Mouse (Mus musculus) midbrain, postnatal 0 days (tissue): ENCODE results near the gene Erf. TPM values are rescaled to one million over a fixed set of nuclear protein-coding genes. Genes with fewer than 3 reads are reported as not detected.

Source experiments
- ATAC-seq: fragments of 200-750 bp; cut with Nextera tagmentation; 2 replicates; pipeline ENCODE4 v1.8.0; 2017; ENCODE audit warnings: moderate number of reproducible peaks, mild to moderate bottlenecking, moderate TSS enrichment, moderate library complexity; ENCODE audit not compliant: low FRiP score
- DNase-seq: peaks from one replicate; pipeline ENCODE4 v3.0.0-alpha.2; 2015; ENCODE audit warnings: low spot score
- H3K27ac ChIP-seq: fragments of 300-500 bp; sonication (generic); 2 replicates; pipeline ENCODE4 v1.5.1; 2014; ENCODE audit warnings: low read depth, mild to moderate bottlenecking, low read length, mixed read lengths
- H3K27me3 ChIP-seq: fragments of 300-500 bp; sonication (generic); 2 replicates; pipeline ENCODE4 v1.6.1; 2014; ENCODE audit warnings: low read length, control low read depth, mixed read lengths; ENCODE audit not compliant: insufficient read depth
- H3K36me3 ChIP-seq: fragments of 300-500 bp; sonication (generic); 2 replicates; pipeline ENCODE4 v1.6.1; 2014; ENCODE audit warnings: low read length, control low read depth, mixed read lengths; ENCODE audit not compliant: insufficient read depth
- H3K4me1 ChIP-seq: fragments of 300-500 bp; sonication (generic); 2 replicates; pipeline ENCODE4 v1.6.1; 2014; ENCODE audit warnings: mild to moderate bottlenecking, control low read depth, antibody characterized with exemption, low read length, mixed read lengths; ENCODE audit not compliant: insufficient read depth
- H3K4me2 ChIP-seq: fragments of 300-500 bp; sonication (generic); 2 replicates; pipeline ENCODE4 v1.6.1; 2014; ENCODE audit warnings: low read depth, mild to moderate bottlenecking, low read length, mixed read lengths; ENCODE audit not compliant: poor library complexity, severe bottlenecking
- H3K4me3 ChIP-seq: fragments of 300-500 bp; sonication (generic); 2 replicates; pipeline ENCODE4 v1.5.1; 2014; ENCODE audit warnings: low read depth, mild to moderate bottlenecking, low read length, moderate library complexity
- H3K9ac ChIP-seq: fragments of 300-500 bp; sonication (generic); replicated peaks from 2 replicates; pipeline ENCODE4 v1.6.1; 2014; ENCODE audit warnings: mild to moderate bottlenecking, low read length, moderate library complexity, mixed read lengths; ENCODE audit not compliant: poor library complexity, severe bottlenecking
- H3K9me3 ChIP-seq: fragments of 300-500 bp; sonication (generic); 2 replicates; pipeline ENCODE4 v1.6.1; 2016; ENCODE audit warnings: low read length, control low read depth
- CTCF ChIP-seq: IDR thresholded peaks from 2 replicates; pipeline ENCODE4 v1.5.1; 2016; ENCODE audit warnings: antibody characterized with exemption, mild to moderate bottlenecking
- WGBS: fragments of 180-500 bp; shearing (Covaris S2); extraction: QIAGEN DNeasy Blood & Tissue Kit; methylation state at CpG from one replicate; pipeline ENCODE4 v1.1.7; 2014; 5-methylcytosine and 5-hydroxymethylcytosine counted together
- polyA plus RNA-seq: library from polyadenylated mRNA; unstranded; fragments of >200 nt; fragmentation: Nextera tagmentation; extraction: Ambion mirVana; gene quantifications from 2 replicates; pipeline ENCODE4 v1.2.1, GENCODE M21; 2015
- total RNA-seq: library from RNA; depleted of rRNA; stranded (reverse); fragments of >200 nt; gene quantifications from 2 replicates; pipeline ENCODE4 v1.2.3, GENCODE M21; 2014; rRNA removed

Gene Erf
- total RNA-seq, result 15.8 TPM in 2 replicates
- 2.2 and 3.0 TPM in 2 replicates for polyA plus RNA-seq

- peak within 1 kb of the TSS; percentile 99 for H3K4me2 ChIP-seq
- TF ChIP-seq CTCF, result no peak
- peak; percentile 82 for ATAC-seq
- peak within 1 kb of the TSS; percentile 79 for H3K27ac ChIP-seq
- no peaks in the 10 kb centered on the region for H3K27me3 ChIP-seq
- no peaks in the 10 kb centered on the region for H3K9me3 ChIP-seq
- H3K4me3 ChIP-seq, result peak within 1 kb of the TSS; percentile 83
- under 1% methylated on average over 64 of the region's 81 CpGs for WGBS
- DNase-seq, result peak; percentile 89
- peaks cover 28% of the 10 kb centered on the region; the same call in 1 of the 2 replicates for H3K4me1 ChIP-seq
- H3K9ac ChIP-seq, result peak within 1 kb of the TSS; percentile 74
- no peaks in the 10 kb centered on the region for H3K36me3 ChIP-seq
Observed at GRCm38 (mm10) chr7:25250141-25250972, at the start of gene Erf. Erf (minus strand) TSS chr7:25250761.

GRCm38 (mm10) chr7:25297454-25298325, 47.1 kb upstream of the Erf start, which contains the start of gene Pafah1b3:
Pafah1b3 (minus strand) TSS chr7:25297986.
- Histone ChIP-seq H3K27me3 (no peaks in the 10 kb centered on the region), H3K4me1 (peaks cover 6% of the 10 kb centered on the region; the same call in 1 of the 2 replicates), H3K9me3 (no peaks in the 10 kb centered on the region), H3K4me3 (peak within 1 kb of the TSS; percentile 73), H3K27ac (peak within 1 kb of the TSS; percentile 91), H3K4me2 (peak within 1 kb of the TSS; percentile 55), H3K9ac (peak within 1 kb of the TSS; percentile 68), H3K36me3 (peaks cover 19% of the 10 kb centered on the region)
- ATAC-seq (peak; percentile 87), DNase-seq (peak; percentile 98)
- TF ChIP-seq CTCF, result peak; percentile 64
- WGBS, result under 1% methylated on average over 50 of the region's 52 CpGs

GRCm38 (mm10) chr7:25296945-25297453, 46.4 kb upstream of the Erf start:
- Histone ChIP-seq H3K36me3 (peaks cover 21% of the 10 kb centered on the region), H3K27ac (peak overlapping the region; percentile 91), H3K4me1 (peaks cover 6% of the 10 kb centered on the region; the same call in 1 of the 2 replicates), H3K9me3 (no peaks in the 10 kb centered on the region), H3K9ac (peak overlapping the region; percentile 68), H3K4me2 (peak overlapping the region; percentile 55), H3K27me3 (no peaks in the 10 kb centered on the region), H3K4me3 (peak overlapping the region; percentile 73)
- no peak for TF ChIP-seq CTCF
- under 1% methylated on average over 21 of the region's 21 CpGs for WGBS
- peak; percentile 24 for ATAC-seq
- DNase-seq, result peak; percentile 15

- H3K9ac ChIP-seq, result no peak overlapping the region
- TF ChIP-seq CTCF, result no peak
- H3K27ac ChIP-seq, result no peak overlapping the region
- no peaks in the 10 kb centered on the region for H3K27me3 ChIP-seq
- H3K4me1 ChIP-seq, result peaks cover 6% of the 10 kb centered on the region; the same call in 1 of the 2 replicates
- DNase-seq (no peak), ATAC-seq (no peak)
- H3K4me2 ChIP-seq, result no peak overlapping the region
- WGBS, result 88% methylated on average over 12 of the region's 12 CpGs
- H3K36me3 ChIP-seq, result peaks cover 39% of the 10 kb centered on the region
- H3K9me3 ChIP-seq, result no peaks in the 10 kb centered on the region
- H3K4me3 ChIP-seq, result no peak overlapping the region
Observed at GRCm38 (mm10) chr7:25294960-25295722, 44.6 kb upstream of the Erf start.

- Histone ChIP-seq H3K27ac (no peak overlapping the region), H3K4me2 (no peak overlapping the region), H3K36me3 (peaks cover 43% of the 10 kb centered on the region), H3K9me3 (no peaks in the 10 kb centered on the region), H3K4me1 (peaks cover 6% of the 10 kb centered on the region; the same call in 1 of the 2 replicates), H3K9ac (no peak overlapping the region), H3K4me3 (no peak overlapping the region), H3K27me3 (no peaks in the 10 kb centered on the region)
- DNase-seq (no peak), ATAC-seq (no peak)
- 98% methylated on average over 4 of the region's 4 CpGs for WGBS
- TF ChIP-seq CTCF, result no peak
Observed at GRCm38 (mm10) chr7:25294495-25294894, 43.9 kb upstream of the Erf start.
